Mouse (Mus musculus): ENCODE measurements around the gene Zbed6. TPM values are rescaled to one million over a fixed set of nuclear protein-coding genes. Genes with fewer than 3 reads are reported as not detected.

Gene Zbed6
- polyA plus RNA-seq, 1 experiment from 2014 or later, result not detected

- H3K9ac ChIP-seq (ENCODE audit: low read depth, low read length), result no peak overlapping the region
- 98% methylated on average over 6 of the region's 6 CpGs for whole genome bisulfite sequencing
- peaks cover 2% of the 10 kb centered on the region; the same call in 1 of the 2 replicates for H3K4me1 ChIP-seq (ENCODE audit: control insufficient read depth, insufficient read depth, low read depth, low read length)
- H3K9me3 ChIP-seq (ENCODE audit: control insufficient read depth, low read length), result no peaks in the 10 kb centered on the region
- no peak overlapping the region for H3K4me3 ChIP-seq (ENCODE audit: low read length)
- H3K4me2 ChIP-seq (ENCODE audit: low read length), result no peak overlapping the region
- no peaks in the 10 kb centered on the region for H3K27me3 ChIP-seq (replicated peaks; ENCODE audit: control insufficient read depth, insufficient read depth, low read length)
- H3K27ac ChIP-seq (ENCODE audit: low read depth, low read length), result no peak overlapping the region
- H3K36me3 ChIP-seq (ENCODE audit: control insufficient read depth, insufficient read depth, low read length), result no peaks in the 10 kb centered on the region
- ATAC-seq, result no peak
These were observed 30.4 kb upstream of the Zbed6 start for GRCm38 (mm10) chr1:133691046-133691445.

- 59% methylated on average over 6 of the region's 6 CpGs for WGBS
- H3K9ac ChIP-seq (ENCODE audit: low read depth, low read length), result no peak within 1 kb of the TSS
- H3K27ac ChIP-seq (ENCODE audit: low read depth, low read length), result no peak within 1 kb of the TSS
- no peaks in the 10 kb centered on the region for H3K9me3 ChIP-seq (ENCODE audit: control insufficient read depth, low read length)
- H3K4me1 ChIP-seq (ENCODE audit: control insufficient read depth, insufficient read depth, low read depth, low read length), result no peaks in the 10 kb centered on the region
- no peak within 1 kb of the TSS for H3K4me3 ChIP-seq (ENCODE audit: low read length)
- no peak within 1 kb of the TSS for H3K4me2 ChIP-seq (ENCODE audit: low read length)
- no peaks in the 10 kb centered on the region for H3K36me3 ChIP-seq (ENCODE audit: control insufficient read depth, insufficient read depth, low read length)
- ATAC-seq, result no peak
- H3K27me3 ChIP-seq (replicated peaks; ENCODE audit: control insufficient read depth, insufficient read depth, low read length), result no peaks in the 10 kb centered on the region
These were observed 29.2 kb upstream of the Zbed6 start, which contains the start of gene Lax1 for GRCm38 (mm10) chr1:133689897-133690296. Lax1 (minus strand) TSS chr1:133690108.

DNA sequence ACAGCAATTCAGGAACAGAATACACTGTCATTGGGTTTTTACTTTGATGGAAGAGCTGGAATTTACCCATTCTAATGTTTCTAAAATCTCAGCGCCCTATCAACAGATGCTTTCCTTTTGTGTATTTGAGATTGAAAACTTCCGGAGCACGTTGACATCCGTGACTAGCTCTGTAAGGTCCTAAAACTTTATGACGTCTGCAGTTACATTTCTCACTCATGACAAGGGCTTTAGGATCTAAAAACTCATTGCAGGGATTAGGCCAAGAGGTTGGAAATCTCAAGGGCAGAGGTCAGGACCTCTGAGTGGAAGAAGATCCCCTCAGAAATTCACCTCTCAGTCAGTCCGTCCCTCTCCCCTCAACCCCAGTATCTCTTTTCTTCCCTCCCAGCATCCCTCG lies 27.6 kb upstream of the Zbed6 start:
- no peak for ATAC-seq
- H3K4me3 ChIP-seq (ENCODE audit: low read length), result no peak overlapping the region
- H3K9ac ChIP-seq (ENCODE audit: low read depth, low read length), result no peak overlapping the region
- no peak overlapping the region for H3K27ac ChIP-seq (ENCODE audit: low read depth, low read length)
- H3K9me3 ChIP-seq (ENCODE audit: control insufficient read depth, low read length), result no peaks in the 10 kb centered on the region
- no peaks in the 10 kb centered on the region for H3K4me1 ChIP-seq (ENCODE audit: control insufficient read depth, insufficient read depth, low read depth, low read length)
- no peaks in the 10 kb centered on the region for H3K27me3 ChIP-seq (replicated peaks; ENCODE audit: control insufficient read depth, insufficient read depth, low read length)
- no peaks in the 10 kb centered on the region for H3K36me3 ChIP-seq (ENCODE audit: control insufficient read depth, insufficient read depth, low read length)
- WGBS, result 77% methylated on average over 7 of the region's 7 CpGs
- no peak overlapping the region for H3K4me2 ChIP-seq (ENCODE audit: low read length)

GRCm38 (mm10) chr1:133685749-133686519 lies 25.2 kb upstream of the Zbed6 start:
- Histone ChIP-seq H3K27ac (ENCODE audit: low read depth, low read length) (no peak overlapping the region), H3K27me3 (replicated peaks; ENCODE audit: control insufficient read depth, insufficient read depth, low read length) (no peaks in the 10 kb centered on the region), H3K4me1 (ENCODE audit: control insufficient read depth, insufficient read depth, low read depth, low read length) (no peaks in the 10 kb centered on the region), H3K4me2 (ENCODE audit: low read length) (no peak overlapping the region), H3K4me3 (ENCODE audit: low read length) (no peak overlapping the region), H3K9me3 (ENCODE audit: control insufficient read depth, low read length) (no peaks in the 10 kb centered on the region), H3K36me3 (ENCODE audit: control insufficient read depth, insufficient read depth, low read length) (no peaks in the 10 kb centered on the region), H3K9ac (ENCODE audit: low read depth, low read length) (no peak overlapping the region)
- 67% methylated on average over 10 of the region's 10 CpGs for WGBS
- no peak for ATAC-seq

DNA sequence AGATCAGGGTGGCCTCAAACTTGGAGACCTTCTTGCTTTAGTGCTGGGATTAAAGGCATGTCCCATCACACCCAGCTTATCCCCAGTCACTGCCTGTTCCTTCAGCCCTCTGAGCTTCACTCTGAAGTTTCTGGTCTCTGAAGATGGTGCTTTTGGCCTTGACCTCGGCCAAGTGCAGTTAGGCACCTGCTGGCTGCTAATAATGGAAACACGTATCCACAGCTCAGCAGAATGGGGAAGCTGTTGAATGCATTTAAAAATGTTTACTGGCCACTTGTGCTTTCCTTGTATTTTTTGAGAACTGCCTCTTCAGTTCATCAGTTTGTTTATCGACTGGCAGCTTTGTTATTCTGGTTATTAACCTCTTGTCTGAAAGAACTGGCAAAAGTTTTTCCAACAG lies 11.1 kb upstream of the Zbed6 start:
- Histone ChIP-seq H3K4me2 (ENCODE audit: low read length) (no peak overlapping the region), H3K27ac (ENCODE audit: low read depth, low read length) (no peak overlapping the region), H3K9me3 (ENCODE audit: control insufficient read depth, low read length) (no peaks in the 10 kb centered on the region), H3K27me3 (replicated peaks; ENCODE audit: control insufficient read depth, insufficient read depth, low read length) (no peaks in the 10 kb centered on the region), H3K9ac (ENCODE audit: low read depth, low read length) (no peak overlapping the region), H3K4me1 (ENCODE audit: control insufficient read depth, insufficient read depth, low read depth, low read length) (no peaks in the 10 kb centered on the region), H3K36me3 (ENCODE audit: control insufficient read depth, insufficient read depth, low read length) (no peaks in the 10 kb centered on the region), H3K4me3 (ENCODE audit: low read length) (no peak overlapping the region)
- ATAC-seq, result no peak
- 72% methylated on average over 3 of the region's 3 CpGs for WGBS

DNA sequence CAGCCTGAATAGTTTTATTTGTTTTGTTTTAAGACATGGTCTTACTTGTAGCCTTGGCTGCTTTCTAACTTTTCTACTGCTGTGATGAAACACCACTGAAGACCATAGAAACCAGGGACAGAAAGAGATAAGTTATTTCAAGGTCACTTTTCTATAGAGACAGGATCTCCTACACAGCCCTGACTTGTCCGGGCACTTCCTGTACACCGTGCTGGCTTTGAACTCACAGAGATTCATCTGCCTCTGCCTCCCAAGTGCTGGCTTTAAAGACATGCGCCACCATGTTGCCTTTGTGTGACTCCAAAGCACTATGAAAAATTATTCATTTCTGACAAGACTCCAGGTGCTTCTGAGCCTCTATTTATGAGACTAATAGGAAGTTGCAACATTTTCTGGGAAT lies 10.6 kb upstream of the Zbed6 start:
- Histone ChIP-seq H3K36me3 (ENCODE audit: control insufficient read depth, insufficient read depth, low read length) (no peaks in the 10 kb centered on the region), H3K27me3 (replicated peaks; ENCODE audit: control insufficient read depth, insufficient read depth, low read length) (no peaks in the 10 kb centered on the region), H3K4me2 (ENCODE audit: low read length) (no peak overlapping the region), H3K9me3 (ENCODE audit: control insufficient read depth, low read length) (no peaks in the 10 kb centered on the region), H3K4me1 (ENCODE audit: control insufficient read depth, insufficient read depth, low read depth, low read length) (no peaks in the 10 kb centered on the region), H3K9ac (ENCODE audit: low read depth, low read length) (no peak overlapping the region), H3K4me3 (ENCODE audit: low read length) (no peak overlapping the region), H3K27ac (ENCODE audit: low read depth, low read length) (no peak overlapping the region)
- WGBS, result 92% methylated on average over 3 of the region's 3 CpGs
- no peak for ATAC-seq

- 91% methylated on average over 6 of the region's 6 CpGs for WGBS
- no peaks in the 10 kb centered on the region for H3K4me1 ChIP-seq (ENCODE audit: control insufficient read depth, insufficient read depth, low read depth, low read length)
- H3K9me3 ChIP-seq (ENCODE audit: control insufficient read depth, low read length), result no peaks in the 10 kb centered on the region
- H3K27me3 ChIP-seq (replicated peaks; ENCODE audit: control insufficient read depth, insufficient read depth, low read length), result no peaks in the 10 kb centered on the region
- no peak for ATAC-seq
- no peak overlapping the region for H3K4me3 ChIP-seq (ENCODE audit: low read length)
- H3K4me2 ChIP-seq (ENCODE audit: low read length), result no peak overlapping the region
- no peaks in the 10 kb centered on the region for H3K36me3 ChIP-seq (ENCODE audit: control insufficient read depth, insufficient read depth, low read length)
- H3K9ac ChIP-seq (ENCODE audit: low read depth, low read length), result no peak overlapping the region
- H3K27ac ChIP-seq (ENCODE audit: low read depth, low read length), result no peak overlapping the region
These were observed 10.1 kb upstream of the Zbed6 start for GRCm38 (mm10) chr1:133670776-133671175.

DNA sequence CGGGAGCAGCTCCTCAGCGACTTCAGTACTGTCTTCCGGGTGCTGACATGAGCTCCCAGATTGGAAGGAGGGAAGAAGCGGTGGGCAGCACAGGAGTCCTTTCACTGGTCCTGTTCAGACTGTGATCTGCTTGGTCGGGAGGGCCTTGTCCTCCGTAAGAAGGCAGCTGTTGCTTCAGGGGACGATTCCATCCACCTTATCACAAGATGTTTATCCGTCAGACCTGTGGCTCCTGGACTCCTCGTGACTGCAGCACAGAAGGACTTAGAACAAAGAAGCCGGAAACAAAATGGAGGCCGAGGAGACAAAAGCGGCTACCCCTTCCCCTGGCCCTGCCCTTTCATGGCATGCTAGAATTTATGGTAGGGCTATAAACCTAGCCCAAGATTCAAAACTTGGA lies 9.5 kb upstream of the Zbed6 start:
- Histone ChIP-seq H3K9me3 (ENCODE audit: control insufficient read depth, low read length) (no peaks in the 10 kb centered on the region), H3K4me2 (ENCODE audit: low read length) (no peak overlapping the region), H3K27ac (ENCODE audit: low read depth, low read length) (no peak overlapping the region), H3K36me3 (ENCODE audit: control insufficient read depth, insufficient read depth, low read length) (no peaks in the 10 kb centered on the region), H3K9ac (ENCODE audit: low read depth, low read length) (no peak overlapping the region), H3K27me3 (replicated peaks; ENCODE audit: control insufficient read depth, insufficient read depth, low read length) (no peaks in the 10 kb centered on the region), H3K4me1 (ENCODE audit: control insufficient read depth, insufficient read depth, low read depth, low read length) (no peaks in the 10 kb centered on the region), H3K4me3 (ENCODE audit: low read length) (no peak overlapping the region)
- WGBS, result 75% methylated on average over 12 of the region's 12 CpGs
- no peak for ATAC-seq

- H3K9me3 ChIP-seq (ENCODE audit: control insufficient read depth, low read length), result no peaks in the 10 kb centered on the region
- no peaks in the 10 kb centered on the region for H3K36me3 ChIP-seq (ENCODE audit: control insufficient read depth, insufficient read depth, low read length)
- H3K9ac ChIP-seq (ENCODE audit: low read depth, low read length), result no peak overlapping the region
- ATAC-seq, result no peak
- 91% methylated on average over 3 of the region's 3 CpGs for WGBS
- H3K27me3 ChIP-seq (replicated peaks; ENCODE audit: control insufficient read depth, insufficient read depth, low read length), result no peaks in the 10 kb centered on the region
- H3K4me2 ChIP-seq (ENCODE audit: low read length), result no peak overlapping the region
- H3K4me3 ChIP-seq (ENCODE audit: low read length), result no peak overlapping the region
- H3K27ac ChIP-seq (ENCODE audit: low read depth, low read length), result no peak overlapping the region
- H3K4me1 ChIP-seq (ENCODE audit: control insufficient read depth, insufficient read depth, low read depth, low read length), result no peaks in the 10 kb centered on the region
These were observed 7.9 kb upstream of the Zbed6 start for GRCm38 (mm10) chr1:133668618-133669017.
